Mouse (Mus musculus): ENCODE results near the gene Acot13.
A peak's percentile ranks its signal among the peaks of the same experiment; 100 is the strongest.

Gene Acot13

GRCm38 (mm10) chr13:24826116-24826515, 5.2 kb downstream of the Acot13 start:
- DNase-seq = no peak

DNA sequence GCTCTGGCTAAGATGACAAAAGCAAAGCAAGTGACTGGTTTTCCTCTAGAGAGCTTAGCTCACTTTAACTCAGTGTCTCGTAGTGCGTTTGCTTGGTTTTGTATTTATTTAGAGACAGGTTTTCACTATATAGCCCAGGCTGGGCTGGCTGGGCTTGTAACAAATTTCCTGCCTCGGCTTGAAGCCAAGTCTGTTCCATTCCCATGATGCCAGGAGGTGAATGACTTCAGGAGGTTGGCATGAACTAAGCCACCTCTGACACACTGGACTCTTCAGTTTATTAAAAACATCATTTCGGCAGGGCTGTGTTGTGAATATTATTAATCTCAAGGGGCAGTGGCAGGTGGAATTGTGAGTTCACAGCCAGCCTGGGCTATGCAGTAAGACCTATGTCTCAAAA, 5.8 kb downstream of the Acot13 start:
- no peak for DNase-seq

DNA sequence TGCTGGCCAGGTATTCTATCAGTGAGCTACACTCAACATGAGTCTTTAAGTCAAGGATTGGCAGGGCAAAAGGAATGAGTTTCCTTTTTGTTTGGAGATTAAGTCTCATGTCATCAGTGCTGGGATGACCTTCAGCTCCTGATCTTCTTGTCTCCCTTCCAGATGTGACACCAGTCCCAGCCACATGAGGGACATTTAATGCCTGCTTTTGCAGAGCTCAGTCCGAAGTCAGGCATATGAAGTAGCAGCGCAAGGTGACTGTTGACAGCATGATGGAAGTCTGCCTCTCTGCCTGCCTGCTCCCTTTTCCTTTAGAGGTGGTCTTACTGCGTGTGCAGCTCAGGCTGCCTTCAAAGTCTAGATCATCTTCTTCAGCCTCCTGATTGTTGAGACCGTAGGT, 6.7 kb downstream of the Acot13 start:
- no peak for DNase-seq

- no peak for DNase-seq
Observed at GRCm38 (mm10) chr13:24822663-24823343, 8.5 kb downstream of the Acot13 start.

DNA sequence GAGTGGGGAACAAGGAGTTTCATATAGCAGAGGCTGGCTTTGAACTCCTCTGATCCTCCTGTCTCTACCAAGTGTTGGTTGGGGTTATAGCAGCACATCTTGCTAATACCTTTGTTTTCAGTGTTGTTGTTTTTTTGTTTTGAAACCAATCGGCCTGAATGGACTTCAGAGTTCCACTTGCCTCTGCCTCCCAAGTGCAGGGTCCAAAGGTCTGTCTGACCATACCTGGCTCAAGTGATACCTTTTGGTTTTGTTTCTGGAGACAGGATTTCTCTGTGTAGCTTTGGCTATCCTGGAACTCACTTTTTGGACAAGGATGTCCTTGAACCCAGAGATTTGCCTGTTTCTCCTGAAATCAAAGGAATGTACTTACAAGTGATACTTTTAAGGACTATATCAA, 11.4 kb downstream of the Acot13 start:
- no peak for DNase-seq

GRCm38 (mm10) chr13:24816125-24817092, 14.9 kb downstream of the Acot13 start:
- DNase-seq = peak in 1 of 2 experiments; percentile 17

DNA sequence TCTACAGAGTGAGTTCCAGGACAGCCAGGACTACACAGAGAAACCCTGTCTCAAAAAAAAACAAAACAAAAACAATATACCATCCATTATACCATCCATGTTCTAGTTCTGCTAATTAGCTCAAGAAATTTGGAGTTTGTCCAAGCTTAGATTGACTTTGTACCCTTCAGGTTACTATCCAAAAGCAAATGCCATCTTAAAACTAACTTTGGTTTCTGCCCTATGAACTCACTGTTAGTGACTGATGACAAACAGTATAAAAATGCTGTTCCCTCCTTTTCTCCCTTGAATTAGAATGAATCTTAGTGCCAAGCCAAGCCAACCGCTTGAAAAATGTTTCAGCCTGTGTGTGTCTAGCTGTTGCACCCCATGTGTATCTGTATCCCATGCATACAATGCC, 16.7 kb downstream of the Acot13 start:
- no peak for DNase-seq

DNA sequence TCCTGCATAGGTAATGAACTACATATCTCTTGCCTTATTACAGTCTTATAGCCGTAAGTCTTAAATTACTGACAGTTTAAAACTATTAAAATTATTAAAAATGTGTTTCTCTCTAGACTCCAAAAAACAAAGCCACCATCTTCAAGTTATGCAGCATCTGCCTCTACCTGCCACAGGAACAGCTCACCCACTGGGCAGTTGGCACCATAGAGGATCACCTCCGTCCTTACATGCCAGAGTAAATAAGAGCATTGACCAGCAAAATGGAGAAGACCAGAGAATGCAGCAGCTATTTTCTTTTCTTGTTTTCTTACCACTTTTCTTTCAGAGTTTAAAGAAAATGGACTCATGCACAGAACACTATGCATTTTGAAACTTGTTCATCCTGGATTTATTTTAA, 18.8 kb downstream of the Acot13 start:
- DNase-seq = no peak

DNA sequence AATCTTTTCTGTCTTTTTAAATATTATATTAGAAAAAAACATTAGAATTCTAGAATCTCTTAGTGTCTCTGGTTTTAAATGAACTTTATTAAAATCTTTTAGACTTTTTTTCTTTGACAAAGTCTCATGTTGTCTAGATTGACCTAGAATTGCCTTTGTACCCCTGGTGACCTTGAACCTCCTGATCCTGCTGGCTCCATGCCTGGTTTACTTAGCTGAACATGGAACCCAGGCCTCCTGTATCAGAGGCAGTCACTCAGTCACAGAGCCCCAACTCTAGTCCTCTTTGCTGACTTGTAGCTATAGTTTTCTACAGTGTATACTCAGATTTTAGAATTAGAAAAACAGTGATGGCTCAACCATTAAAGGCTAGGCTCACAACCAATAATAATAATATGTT, 25.3 kb downstream of the Acot13 start:
- no peak for DNase-seq

GRCm38 (mm10) chr13:24803196-24803595, 28.1 kb downstream of the Acot13 start:
- no peak for DNase-seq

DNA sequence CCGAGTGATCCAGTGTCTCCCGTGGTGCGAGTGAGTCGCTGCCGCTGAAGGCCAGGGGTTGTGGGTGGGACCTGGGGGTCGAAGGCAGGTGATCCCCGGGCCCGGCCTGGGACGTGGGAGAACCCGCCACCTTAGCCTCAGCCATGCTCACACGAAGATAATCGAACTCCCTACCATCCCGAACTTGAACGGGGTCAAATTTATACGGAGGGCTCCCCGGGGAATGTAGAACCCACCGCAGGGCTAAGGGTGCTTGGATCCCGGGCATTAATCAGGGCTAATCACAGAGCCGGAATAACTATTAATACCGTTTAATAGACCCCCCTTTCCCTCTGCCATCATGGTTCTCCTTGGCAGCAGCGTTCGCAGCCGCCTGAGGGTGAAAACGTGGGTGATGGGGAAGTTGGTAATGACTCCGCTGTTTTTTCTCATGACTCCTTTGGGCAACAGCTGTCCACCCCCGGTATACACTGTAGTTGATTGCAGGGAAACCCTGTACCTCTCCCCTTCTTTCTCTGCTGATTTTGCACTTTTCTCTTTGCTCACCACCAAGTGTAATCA, 29.1 kb downstream of the Acot13 start:
- DNase-seq = peak; percentile 22 to 49

- DNase-seq = peak in 1 of 2 experiments; percentile 79
Observed at GRCm38 (mm10) chr13:24801308-24801921, 29.9 kb downstream of the Acot13 start, which contains the start of gene BC005537. Gene BC005537, plus strand, starts transcription at chr13:24801657.

DNA sequence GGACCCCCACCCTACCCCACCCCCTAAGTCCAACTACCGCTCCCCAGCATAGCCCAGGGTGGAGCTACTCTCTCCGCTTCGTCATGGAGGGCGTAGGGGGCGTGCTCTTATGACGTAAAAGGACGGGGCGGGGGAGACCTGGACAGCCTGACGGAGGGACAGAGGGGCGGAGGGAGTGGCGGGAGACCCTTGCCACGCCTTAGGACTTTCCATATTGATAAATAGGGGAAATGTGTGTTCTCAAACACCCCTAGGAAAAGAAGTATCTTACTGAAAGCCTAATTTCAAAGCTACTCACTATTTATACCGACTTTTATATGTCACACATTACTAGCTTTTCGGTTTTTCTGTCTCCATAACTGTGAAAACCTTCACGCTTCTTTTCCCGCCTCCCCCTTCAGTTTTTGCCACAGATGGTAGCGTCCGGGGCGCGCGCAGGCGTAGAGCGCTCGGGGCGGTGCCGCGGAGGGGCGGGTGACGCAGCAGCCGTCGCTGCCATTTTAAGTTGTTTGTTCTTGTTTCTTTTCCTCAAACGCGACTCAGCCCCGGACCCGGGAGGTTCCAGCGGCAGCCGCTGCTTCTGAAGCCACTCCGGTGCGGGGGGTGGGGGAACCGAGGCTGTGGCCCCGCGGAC, 30.5 kb downstream of the Acot13 start:
- peak; percentile 97 to 98 for DNase-seq

DNA sequence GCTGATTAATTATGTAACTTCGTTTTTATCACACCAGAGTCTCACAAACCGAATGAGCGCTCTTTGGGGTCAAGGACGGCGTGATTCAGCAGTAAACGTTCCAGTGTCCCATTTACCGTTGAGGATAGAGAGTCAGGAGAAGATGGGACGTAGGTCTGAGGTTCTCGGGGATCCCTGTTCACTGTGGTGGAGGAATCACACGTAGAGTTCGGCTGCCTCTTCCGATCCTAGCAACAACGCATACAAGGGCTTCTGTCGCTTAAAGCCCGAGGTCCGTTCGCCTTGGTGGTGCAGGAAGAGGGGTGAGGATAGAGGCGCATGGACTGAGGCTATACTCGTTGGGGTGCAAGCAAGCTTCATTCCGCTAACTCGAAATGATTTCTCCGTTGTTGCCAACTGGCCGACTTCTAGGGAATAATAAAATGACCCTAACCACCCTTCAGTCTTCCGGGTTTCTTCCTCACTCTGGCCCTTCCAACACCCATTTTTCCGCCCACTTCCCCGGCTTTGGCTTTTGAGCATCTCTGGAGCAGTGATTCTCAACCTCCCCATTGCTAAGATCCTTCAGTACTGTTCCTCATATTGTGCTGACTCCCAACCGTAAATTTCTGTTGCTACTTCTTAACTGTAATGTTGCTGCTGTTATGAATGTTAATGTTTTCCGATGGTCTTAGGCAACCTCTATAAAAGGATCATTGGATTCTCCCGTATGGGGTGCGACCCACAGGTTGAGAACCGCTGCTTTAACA, 31.2 kb downstream of the Acot13 start:
- peak; percentile 49 for DNase-seq

- DNase-seq = no peak
Observed at GRCm38 (mm10) chr13:24799378-24799777, 32.0 kb downstream of the Acot13 start.

- DNase-seq = no peak
Observed at GRCm38 (mm10) chr13:24798686-24799085, 32.7 kb downstream of the Acot13 start.

DNA sequence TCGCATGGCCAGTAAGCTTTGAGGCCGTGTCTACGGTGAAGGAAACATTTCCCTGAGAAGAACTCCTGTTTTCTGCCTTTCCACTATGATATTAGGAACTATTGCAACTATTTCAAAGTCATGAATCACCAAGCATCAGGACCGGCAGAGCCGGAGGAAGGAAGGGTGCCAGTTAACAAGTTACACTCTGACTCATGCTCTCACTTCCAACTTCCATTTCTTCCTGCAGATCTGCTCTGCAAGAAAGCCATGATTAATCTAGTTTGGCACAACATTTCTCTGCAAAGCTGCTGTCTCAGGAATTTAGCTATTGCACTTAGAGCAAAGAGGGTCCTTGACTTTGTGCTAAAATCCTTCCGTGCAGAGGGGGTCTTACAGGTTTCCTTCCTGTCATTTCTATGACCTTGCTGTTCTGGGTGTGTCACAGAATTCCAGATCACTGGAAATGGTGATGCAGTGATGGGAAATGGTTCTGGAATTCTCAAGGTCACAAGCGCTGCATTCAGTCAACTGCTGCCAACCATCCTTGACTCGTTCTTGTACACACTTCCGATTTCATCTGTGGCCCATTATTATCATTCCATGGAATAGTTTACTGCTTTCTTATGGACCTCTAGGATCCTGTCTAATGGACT, 38.8 kb downstream of the Acot13 start:
- DNase-seq = no peak

DNA sequence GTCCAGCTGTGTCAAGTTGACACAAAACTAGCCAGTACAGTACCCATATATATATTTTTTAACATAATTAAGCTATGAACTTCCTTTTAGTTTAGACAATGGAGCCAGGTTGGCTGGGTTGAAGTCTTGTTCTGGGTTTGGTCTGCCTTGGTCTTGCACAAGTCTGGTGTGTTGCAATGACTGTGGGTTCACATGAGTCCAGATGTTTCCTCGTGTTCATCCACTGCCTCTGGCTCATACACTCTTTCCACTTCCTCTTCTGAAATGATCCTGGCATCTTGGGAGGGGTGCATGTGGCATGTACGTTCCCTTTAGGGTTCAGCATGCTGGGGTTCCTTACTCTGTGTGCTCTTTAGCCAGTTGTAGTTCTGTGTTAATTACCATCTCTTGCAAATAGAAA, 40.0 kb downstream of the Acot13 start:
- DNase-seq = no peak

DNA sequence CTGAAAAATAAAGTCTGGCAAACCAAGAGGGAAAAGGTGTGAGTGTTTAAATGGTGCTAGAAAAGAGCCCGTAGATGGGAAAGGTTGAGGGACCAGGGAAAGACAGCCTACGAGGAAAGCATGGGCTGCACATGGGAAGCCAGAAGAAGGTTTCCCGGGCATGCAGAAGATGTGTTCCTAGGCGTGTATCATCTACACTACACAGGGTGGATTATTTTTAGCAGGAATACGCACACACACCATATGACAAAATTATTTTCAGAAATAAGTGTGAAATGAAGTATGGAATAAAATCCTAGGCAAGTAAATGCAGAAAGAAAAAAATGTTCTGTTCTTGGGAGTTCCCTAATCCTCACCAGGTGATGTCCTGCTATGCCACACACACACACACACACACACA, 43.9 kb downstream of the Acot13 start:
- DNase-seq = no peak

DNA sequence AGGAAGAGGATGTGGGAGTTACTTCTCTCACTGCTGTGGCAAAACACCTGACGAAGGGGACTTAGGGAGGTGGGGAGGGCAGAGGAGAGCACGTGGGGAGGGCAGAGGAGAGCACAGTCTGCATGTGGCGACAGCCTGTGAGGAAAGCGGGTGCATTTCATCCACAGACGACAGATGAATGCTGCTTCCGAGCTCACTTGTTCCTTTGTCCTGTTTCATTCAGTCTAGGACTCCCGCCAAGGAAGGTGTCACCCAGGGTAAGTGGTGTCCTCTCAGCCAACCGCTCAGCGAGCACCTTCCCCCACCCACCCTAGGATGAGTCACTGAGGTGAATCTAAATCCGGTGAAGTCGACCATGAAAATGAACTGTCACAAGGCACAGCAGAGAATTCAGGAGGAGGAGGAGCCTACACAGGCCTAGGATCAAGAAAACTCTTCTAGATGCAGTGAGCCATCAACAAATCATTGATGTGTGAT, 45.3 kb downstream of the Acot13 start:
- DNase-seq = peak; percentile 64 to 77

- no peak for DNase-seq
Observed at GRCm38 (mm10) chr13:24781916-24782315, 49.4 kb downstream of the Acot13 start.
